Mouse (Mus musculus) liver (tissue): Measurements from ENCODE around the gene Cryge.

Experiments
- DNase-seq: peaks from one replicate; pipeline ENCODE4 v3.0.0-alpha.2; 2020; ENCODE audit warnings: mixed read lengths

The Cryge gene

DNA sequence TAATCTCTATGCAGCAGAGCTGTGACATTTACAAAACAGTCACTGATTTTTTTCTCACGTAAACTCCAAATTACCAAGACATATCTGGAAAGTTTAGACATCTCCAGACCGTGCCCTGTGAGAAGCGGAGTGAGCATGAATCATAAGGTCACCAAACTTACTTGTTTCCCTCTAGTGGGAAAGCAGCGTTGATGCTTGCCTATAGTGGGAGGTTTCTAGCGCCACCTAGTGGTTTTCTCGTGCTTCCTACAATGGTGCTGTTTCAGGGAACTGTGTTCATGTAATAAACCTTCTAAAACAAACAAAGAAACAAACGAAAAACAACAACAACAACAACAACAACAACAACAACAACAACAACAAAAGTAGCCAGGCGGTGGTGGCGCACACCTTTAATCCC lies 40.8 kb downstream of the Cryge start:
- peak; percentile 60 for DNase-seq

DNA sequence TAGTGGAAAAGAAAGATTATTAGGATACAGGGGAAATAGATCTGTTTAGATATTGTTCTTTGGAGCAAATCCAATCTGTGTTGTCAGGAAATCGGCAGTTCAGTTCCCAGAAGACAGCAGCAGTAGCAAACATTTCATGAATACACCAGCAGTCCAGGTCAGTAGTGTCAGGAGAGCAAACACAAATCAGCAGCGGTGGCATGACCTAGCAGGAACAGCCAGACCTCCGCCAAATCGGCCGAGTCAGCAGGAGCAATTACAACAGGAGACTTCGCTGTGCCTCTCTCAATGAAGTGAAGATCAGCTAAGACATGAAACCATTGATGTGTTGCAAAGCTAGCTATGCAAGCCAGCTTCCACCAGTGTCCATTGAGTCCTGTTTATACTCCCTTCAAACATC lies 45.4 kb downstream of the Cryge start:
- no peak for DNase-seq

DNA sequence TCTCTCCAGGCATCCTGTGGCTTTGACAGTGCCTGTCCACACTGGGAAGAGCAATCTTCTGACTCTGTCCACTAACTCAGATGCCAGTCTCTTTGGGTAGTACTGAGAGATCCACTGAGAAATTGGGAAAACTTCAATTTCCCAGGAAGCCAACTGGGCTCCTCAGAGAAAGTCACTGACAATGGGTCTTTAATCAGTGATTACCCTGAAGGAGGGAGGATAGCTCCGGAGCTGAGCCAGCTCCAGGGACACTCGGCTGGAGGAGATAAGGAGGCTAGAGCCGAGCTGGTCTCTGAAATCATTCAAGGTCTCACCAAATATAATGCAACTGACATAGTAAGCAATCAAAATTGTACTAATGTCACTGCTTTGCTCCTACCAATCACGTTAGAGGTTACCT lies 46.4 kb downstream of the Cryge start:
- no peak for DNase-seq
